In genomic region chr14:21583051-21583450, GRCm38 (mm10) we compare ENCODE assay signal across 11 mouse cellular contexts.
DNase-seq lines count a peak whose midpoint lies in the region; ATAC-seq and TF ChIP-seq lines count a peak whose summit lies in the region.
"Had no signal": no experiment of that assay in that cellular context is flagged by ENCODE, and none has a peak within 500 bp of the region (broad histone marks: within the 10 kb centered on the region; RNA-seq: fewer than 3 reads in every experiment).

No protein-coding gene starts in this region.

- no peaks in the 10 kb centered on the region for H3K36me3 ChIP-seq in neural tube, embryonic 15.5 days
- no peaks in the 10 kb centered on the region for H3K36me3 ChIP-seq in stomach, postnatal 0 days (ENCODE audit: control insufficient read depth, insufficient read depth, low read length)

- H3K9ac ChIP-seq in neural tube, embryonic 15.5 days (replicated peaks): no peak overlapping the region
- H3K9ac ChIP-seq in stomach, postnatal 0 days (ENCODE audit: low read length): no peak overlapping the region

- H3K27ac ChIP-seq in neural tube, embryonic 15.5 days (replicated peaks): no peak overlapping the region
- no peak overlapping the region for H3K27ac ChIP-seq in stomach, postnatal 0 days (replicated peaks)

- ATAC-seq in neural tube, embryonic 15.5 days (ENCODE audit: low FRiP score): 0 out of 2 replicates have a peak, but pooled peaks have one; percentile 37
- no peak for ATAC-seq in stomach, postnatal 0 days (ENCODE audit: low FRiP score, low TSS enrichment)

- no peaks in the 10 kb centered on the region for H3K27me3 ChIP-seq in neural tube, embryonic 15.5 days (replicated peaks)
- H3K27me3 ChIP-seq in stomach, postnatal 0 days (ENCODE audit: control insufficient read depth, insufficient read depth, low read length): no peaks in the 10 kb centered on the region

- H3K4me1 ChIP-seq in neural tube, embryonic 15.5 days: peaks cover 54% of the 10 kb centered on the region
- H3K4me1 ChIP-seq in stomach, postnatal 0 days (replicated peaks; ENCODE audit: control insufficient read depth, insufficient read depth): peaks cover 12% of the 10 kb centered on the region

- no peak overlapping the region for H3K4me2 ChIP-seq in neural tube, embryonic 15.5 days
- H3K4me2 ChIP-seq in stomach, postnatal 0 days (replicated peaks; ENCODE audit: low read depth): no peak overlapping the region

- intact Hi-C loops in heart, postnatal 10 days (cut with DNase I): no loop called here

- peak; percentile 21 for DNase-seq in adrenal gland, postnatal 14 days
- no peak for DNase-seq in adrenal gland, adult 8-10 months
- DNase-seq in layer of hippocampus, adult 18-20 months (ENCODE audit: low spot score in 2 of 2): peak; percentile 56 to 69
- no peak for DNase-seq in layer of hippocampus, postnatal 10 days (ENCODE audit: low spot score in 2 of 2)
- DNase-seq in heart, postnatal 10 days: peak; percentile 51 to 73
- no peak for DNase-seq in embryo, embryonic 10.5 days (ENCODE audit: low spot score)
- DNase-seq in stomach, postnatal 0 days (ENCODE audit: low spot score): no peak
- DNase-seq: kidney, adult 2 months; lung, postnatal 4 days; thymus, postnatal 36 days had no signal

- WGBS in neural tube, embryonic 15.5 days: 47% methylated on average over 6 of the region's 6 CpGs
- 85% methylated on average over 6 of the region's 6 CpGs for WGBS in stomach, postnatal 0 days

- no peak overlapping the region for H3K4me3 ChIP-seq in neural tube, embryonic 15.5 days (replicated peaks)
- H3K4me3 ChIP-seq in stomach, postnatal 0 days (ENCODE audit: low read depth, low read length): no peak overlapping the region

- no peak for TF ChIP-seq CTCF in stomach, postnatal 0 days (IDR thresholded peaks at IDR 0.05; ENCODE audit: low read depth)

- H3K9me3 ChIP-seq in neural tube, embryonic 15.5 days (replicated peaks): no peaks in the 10 kb centered on the region
- H3K9me3 ChIP-seq in stomach, postnatal 0 days (ENCODE audit: control insufficient read depth, low read length): no peaks in the 10 kb centered on the region

- TF ChIP-seq EP300 in stomach, postnatal 0 days (optimal IDR thresholded peaks at IDR 0.05): no peak

Comparison
In these comparisons a context has a peak if more than half of its experiments do, and no peak if none do; other contexts are left out.
1. DNase-seq: peak in adrenal gland, postnatal 14 days (single experiment), layer of hippocampus, adult 18-20 months (2 of 2) and heart, postnatal 10 days (2 of 2); none in adrenal gland, adult 8-10 months (single experiment), layer of hippocampus, postnatal 10 days (0 of 2), embryo, embryonic 10.5 days (single experiment) and stomach, postnatal 0 days (single experiment).